Comparison of ENCODE assay signal across 8 mouse cellular contexts in the genomic region with DNA sequence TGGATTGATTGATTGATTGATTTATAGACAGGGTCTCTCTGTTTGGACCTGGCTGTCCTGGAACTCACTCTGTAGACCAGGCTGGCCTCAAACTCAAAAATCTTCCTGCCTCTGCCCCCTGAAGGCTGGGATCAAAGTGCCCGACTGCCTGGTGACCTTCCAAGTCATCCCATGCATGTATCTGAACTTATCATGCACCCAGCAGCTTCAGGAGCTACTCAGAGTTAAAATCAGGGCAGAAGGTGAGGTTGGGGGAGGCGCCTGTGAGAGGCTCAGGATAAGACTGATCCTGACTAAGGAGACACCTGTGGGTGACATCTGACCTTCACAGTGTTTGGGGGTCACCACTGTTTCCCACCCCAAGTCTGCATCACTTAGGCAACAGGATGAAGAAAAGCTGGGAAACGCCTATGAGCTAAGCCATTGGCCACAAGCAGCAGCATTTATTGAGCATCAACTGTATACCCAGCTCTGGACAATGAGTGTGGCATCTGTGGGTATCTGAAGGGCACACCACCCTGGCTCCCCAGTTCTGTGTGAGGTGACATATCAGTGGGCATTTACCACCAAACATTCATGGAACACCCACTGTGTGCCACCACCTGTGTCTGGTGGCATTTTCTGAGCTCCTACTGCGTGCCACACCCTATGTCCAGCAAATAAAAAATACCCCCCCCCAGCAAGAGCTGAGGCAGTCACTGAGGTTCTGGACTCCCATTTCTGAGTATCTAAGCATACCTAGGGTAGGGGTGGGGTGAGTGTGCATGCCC. TPM values are rescaled to one million over a fixed set of nuclear protein-coding genes. Genes with fewer than 3 reads are reported as not detected.
DNase-seq lines count a peak whose midpoint lies in the region; ATAC-seq lines count a peak whose summit lies in the region.

No protein-coding gene starts in this region.

- 68% methylated on average over 4 of the region's 4 CpGs for WGBS in embryonic facial prominence, embryonic 13.5 days
- WGBS in hindbrain, embryonic 10.5 days = 69% methylated on average over 4 of the region's 4 CpGs

- H3K4me1 ChIP-seq in embryonic facial prominence, embryonic 13.5 days = peaks cover 34% of the 10 kb centered on the region
- H3K4me1 ChIP-seq in hindbrain, embryonic 10.5 days (replicated peaks) = peaks cover 54% of the 10 kb centered on the region

- H3K27me3 ChIP-seq in embryonic facial prominence, embryonic 13.5 days = peaks cover 30% of the 10 kb centered on the region
- H3K27me3 ChIP-seq in hindbrain, embryonic 10.5 days (ENCODE audit: insufficient read depth, poor library complexity, severe bottlenecking) = peaks cover 99% of the 10 kb centered on the region

- no peak overlapping the region for H3K27ac ChIP-seq in embryonic facial prominence, embryonic 13.5 days
- peak overlapping the region; percentile 50; the same call in 1 of the 2 replicates for H3K27ac ChIP-seq in hindbrain, embryonic 10.5 days

- H3K9me3 ChIP-seq in embryonic facial prominence, embryonic 13.5 days = no peaks in the 10 kb centered on the region
- H3K9me3 ChIP-seq in hindbrain, embryonic 10.5 days = 0 out of 2 replicates have a peak, but pooled peaks cover 5% of the 10 kb centered on the region

- H3K4me3 ChIP-seq in embryonic facial prominence, embryonic 13.5 days = peak overlapping the region; percentile 68; the same call in 1 of the 2 replicates
- H3K4me3 ChIP-seq in hindbrain, embryonic 10.5 days = peak overlapping the region; percentile 2; the same call in 1 of the 2 replicates

- ATAC-seq in embryonic facial prominence, embryonic 13.5 days (ENCODE audit: insufficient number of reproducible peaks, insufficient read depth, low FRiP score, low TSS enrichment, low read depth) = no peak
- no peak for ATAC-seq in megakaryocyte-erythroid progenitor cell, adult 5-6 weeks (replicated peaks; ENCODE audit: low FRiP score, low TSS enrichment, poor library complexity, severe bottlenecking)

- peak overlapping the region; percentile 85; the same call in 1 of the 2 replicates for H3K9ac ChIP-seq in embryonic facial prominence, embryonic 13.5 days

- peaks cover 23% of the 10 kb centered on the region for H3K36me3 ChIP-seq in embryonic facial prominence, embryonic 13.5 days
- H3K36me3 ChIP-seq in hindbrain, embryonic 10.5 days = peaks cover 6% of the 10 kb centered on the region; the same call in 1 of the 2 replicates

- H3K4me2 ChIP-seq in embryonic facial prominence, embryonic 13.5 days = peak overlapping the region; percentile 76

- peak; percentile 4 for DNase-seq in layer of hippocampus, adult 9-11 months
- DNase-seq in layer of hippocampus, postnatal 25 days (ENCODE audit: extremely low spot score in 1 of 2, low spot score in 1 of 2) = no peak
- DNase-seq in ES-CJ7 (ENCODE audit: low read depth, low spot score) = peak; percentile 8
- no peak for DNase-seq in hindbrain, embryonic 10.5 days (ENCODE audit: low spot score)
- DNase-seq in kidney, postnatal 36 days = peak; percentile 2 to 7
- DNase-seq in urinary bladder, postnatal 36 days (ENCODE audit: low spot score in 2 of 2) = no peak

RNA-seq across cellular contexts. Expression of gene Smim24, which starts 30.8 kb away (rescaled TPM):
- 1 to 10 TPM; 1.4 to 3.1 TPM for total RNA-seq in layer of hippocampus, postnatal 25 days (2021)
- polyA plus RNA-seq in embryonic facial prominence, embryonic 13.5 days (2015; fragmentation: Nextera tagmentation; extraction: Ambion mirVana) = 3.1 and 7.1 TPM in 2 replicates
- polyA plus RNA-seq in hindbrain, embryonic 10.5 days (2016; fragmentation: Nextera tagmentation; extraction: Ambion mirVana) = 2.7 and 3.0 TPM in 2 replicates
- 7.7 and 12.8 TPM in 2 replicates for total RNA-seq in megakaryocyte-erythroid progenitor cell, adult 5-6 weeks (2014; fragmentation: Nextera tagmentation)
- total RNA-seq in megakaryocyte-erythroid progenitor cell, adult 5-6 weeks (2017) = 7.4 and 7.5 TPM in 2 replicates

RNA-seq across cellular contexts. Expression of gene Nfic, which starts 31.8 kb away (rescaled TPM):
- 10 to 100 TPM; 59.5 to 66.8 TPM for total RNA-seq in layer of hippocampus, postnatal 25 days (2021)
- 87.0 and 96.1 TPM in 2 replicates for polyA plus RNA-seq in embryonic facial prominence, embryonic 13.5 days (2015; fragmentation: Nextera tagmentation; extraction: Ambion mirVana)
- polyA plus RNA-seq in hindbrain, embryonic 10.5 days (2016; fragmentation: Nextera tagmentation; extraction: Ambion mirVana) = 10.5 and 16.0 TPM in 2 replicates
- total RNA-seq in megakaryocyte-erythroid progenitor cell, adult 5-6 weeks (2014; fragmentation: Nextera tagmentation) = 10.6 and 15.9 TPM in 2 replicates
- total RNA-seq in megakaryocyte-erythroid progenitor cell, adult 5-6 weeks (2017) = 3.0 and 3.4 TPM in 2 replicates

RNA-seq across cellular contexts. Expression of gene Gm48552, which starts 34.9 kb away (rescaled TPM):
- 1 to 10 TPM; 3.2 to 4.7 TPM for total RNA-seq in layer of hippocampus, postnatal 25 days (2021)
- polyA plus RNA-seq in embryonic facial prominence, embryonic 13.5 days (2015; fragmentation: Nextera tagmentation; extraction: Ambion mirVana) = 1.2 and 1.5 TPM in 2 replicates
- polyA plus RNA-seq in hindbrain, embryonic 10.5 days (2016; fragmentation: Nextera tagmentation; extraction: Ambion mirVana) = 1.0 and 2.5 TPM in 2 replicates
- 4.0 TPM in 1 of 2 replicates, not detected in the other for total RNA-seq in megakaryocyte-erythroid progenitor cell, adult 5-6 weeks (2014; fragmentation: Nextera tagmentation)
- not detected in 2 replicates for total RNA-seq in megakaryocyte-erythroid progenitor cell, adult 5-6 weeks (2017)

RNA-seq across cellular contexts. Expression of gene Gm48551, which starts 39.4 kb away (rescaled TPM):
- 1 to 10 TPM; 2.6 to 3.7 TPM for total RNA-seq in layer of hippocampus, postnatal 25 days (2021)
- 4.1 and 5.0 TPM in 2 replicates for polyA plus RNA-seq in embryonic facial prominence, embryonic 13.5 days (2015; fragmentation: Nextera tagmentation; extraction: Ambion mirVana)
- polyA plus RNA-seq in hindbrain, embryonic 10.5 days (2016; fragmentation: Nextera tagmentation; extraction: Ambion mirVana) = 4.0 and 4.8 TPM in 2 replicates
- total RNA-seq in megakaryocyte-erythroid progenitor cell, adult 5-6 weeks (2014; fragmentation: Nextera tagmentation) = 1.2 and 6.3 TPM in 2 replicates
- 0.11 and 2.6 TPM in 2 replicates for total RNA-seq in megakaryocyte-erythroid progenitor cell, adult 5-6 weeks (2017)

RNA-seq across cellular contexts. Expression of gene Dohh, which starts 39.4 kb away (rescaled TPM):
- total RNA-seq in layer of hippocampus, postnatal 25 days (2021) = 10 to 100 TPM; 79.1 to 87.1 TPM
- polyA plus RNA-seq in embryonic facial prominence, embryonic 13.5 days (2015; fragmentation: Nextera tagmentation; extraction: Ambion mirVana) = 67.8 and 71.8 TPM in 2 replicates
- polyA plus RNA-seq in hindbrain, embryonic 10.5 days (2016; fragmentation: Nextera tagmentation; extraction: Ambion mirVana) = 95.8 and 98.2 TPM in 2 replicates
- 12.3 and 31.4 TPM in 2 replicates for total RNA-seq in megakaryocyte-erythroid progenitor cell, adult 5-6 weeks (2014; fragmentation: Nextera tagmentation)
- total RNA-seq in megakaryocyte-erythroid progenitor cell, adult 5-6 weeks (2017) = 31.2 and 37.8 TPM in 2 replicates

Comparison
In these comparisons a context has a peak if more than half of its experiments do, and no peak if none do; other contexts are left out.
1. DNase-seq: peak in layer of hippocampus, adult 9-11 months (single experiment), ES-CJ7 (single experiment) and kidney, postnatal 36 days (2 of 2); none in layer of hippocampus, postnatal 25 days (0 of 2), hindbrain, embryonic 10.5 days (single experiment) and urinary bladder, postnatal 36 days (0 of 2).